Mouse (Mus musculus) spleen, postnatal 36 days (tissue): ENCODE data around the gene Htr3b.

Experiments
- DNase-seq, 2 experiments: peaks; one replicate each; pipeline ENCODE4 v3.0.0; 2022; ENCODE audit warnings: low spot score in 2 of 2, mixed read lengths in 1 of 2

Gene Htr3b

DNA sequence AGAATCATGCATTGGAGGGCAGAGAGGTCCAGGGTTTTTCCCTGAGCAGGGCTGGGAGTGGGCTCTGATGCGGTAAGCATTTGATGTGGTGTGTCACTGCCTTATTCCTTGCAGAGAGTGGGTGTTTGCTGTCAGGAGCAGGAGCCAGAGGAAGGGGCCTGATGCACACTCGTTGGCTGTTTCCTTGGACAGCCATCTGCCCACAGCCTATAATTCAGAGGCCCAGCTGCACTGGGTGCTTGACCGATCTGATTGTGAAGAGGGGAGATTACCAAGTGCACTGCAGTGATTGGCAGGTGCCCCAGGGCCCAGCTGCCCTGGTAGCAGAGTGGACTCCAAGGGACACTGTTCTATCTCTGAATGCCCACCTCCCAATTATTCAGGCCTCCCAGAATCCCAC, 36.0 kb downstream of the Htr3b start:
- DNase-seq, result no peak

GRCm38 (mm10) chr9:48916011-48916788, 48.6 kb downstream of the Htr3b start:
- DNase-seq, result no peak

DNA sequence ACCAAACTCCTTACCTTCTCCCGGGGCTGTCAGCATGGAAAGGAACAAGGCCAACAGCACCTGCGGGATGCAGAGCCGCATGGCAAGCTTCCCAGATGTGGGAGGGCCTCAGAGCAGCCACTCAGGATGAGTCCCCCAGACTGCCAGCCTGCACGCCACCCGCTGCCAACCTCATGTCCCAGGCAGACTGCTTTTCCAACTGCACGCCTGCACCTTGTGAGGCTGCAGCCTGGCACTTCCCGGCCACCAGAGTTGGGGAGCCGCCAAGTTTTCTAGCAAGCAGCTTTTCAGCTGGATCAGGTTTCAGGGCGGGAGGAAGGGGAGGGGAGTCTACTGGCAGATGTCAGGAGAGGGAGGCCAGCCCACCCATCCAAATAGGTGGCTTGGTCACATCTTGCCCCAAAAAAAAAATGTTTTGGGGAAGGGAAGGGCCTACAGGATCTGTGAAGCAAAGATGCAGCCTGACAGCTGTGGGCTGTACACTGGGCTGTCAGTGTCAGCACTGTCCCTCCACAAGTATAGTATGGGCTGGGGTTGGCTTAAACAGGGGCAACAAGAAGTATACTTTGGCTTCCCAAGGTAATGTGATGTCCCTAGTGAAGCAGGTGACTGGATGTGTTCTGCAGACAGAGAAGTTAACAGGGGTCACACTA, 53.8 kb downstream of the Htr3b start, which contains the start of gene Htr3a:
Gene Htr3a, minus strand, starts transcription at position 215 of the 653 bp plus-strand sequence.
- no peak for DNase-seq

DNA sequence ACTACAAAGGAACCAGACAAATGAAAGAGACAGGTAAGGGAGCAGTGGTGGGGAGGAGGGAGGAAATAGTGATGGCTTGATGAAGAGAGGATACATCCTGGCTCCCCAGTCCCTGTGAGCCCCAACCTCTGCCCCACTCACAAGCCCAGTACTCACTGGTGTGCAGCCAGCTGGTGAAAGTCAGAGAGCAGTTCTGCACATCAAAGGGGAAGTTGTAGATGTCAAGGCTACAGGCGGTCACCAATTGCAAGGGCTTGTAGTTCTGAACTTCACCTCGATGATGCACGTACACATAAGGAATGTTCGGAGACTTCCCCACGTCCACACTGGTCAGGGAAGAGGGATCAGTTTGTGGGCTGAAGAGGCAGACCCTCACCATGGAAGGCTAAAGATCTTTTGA, 60.4 kb downstream of the Htr3b start:
- DNase-seq, result no peak

DNA sequence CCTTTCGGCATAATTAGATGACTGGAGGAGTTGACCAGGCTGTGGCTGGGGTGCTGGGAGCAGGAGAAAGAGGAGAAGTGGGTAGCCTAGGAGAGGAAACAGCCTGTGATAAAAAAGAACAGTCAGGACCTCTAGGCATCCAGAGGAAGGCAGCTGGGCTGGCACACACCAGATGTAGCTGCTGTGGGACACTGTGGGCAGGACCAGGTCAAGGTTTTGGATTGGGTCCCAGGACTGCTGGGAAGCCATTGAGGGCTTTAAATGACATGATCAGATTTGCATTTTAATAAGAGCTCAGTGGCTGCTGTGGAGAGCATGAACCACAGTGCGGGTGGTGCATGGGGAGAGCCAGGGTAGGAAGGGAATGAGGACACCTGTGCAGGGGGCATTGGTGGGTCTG, 61.0 kb downstream of the Htr3b start:
- DNase-seq, result no peak

DNA sequence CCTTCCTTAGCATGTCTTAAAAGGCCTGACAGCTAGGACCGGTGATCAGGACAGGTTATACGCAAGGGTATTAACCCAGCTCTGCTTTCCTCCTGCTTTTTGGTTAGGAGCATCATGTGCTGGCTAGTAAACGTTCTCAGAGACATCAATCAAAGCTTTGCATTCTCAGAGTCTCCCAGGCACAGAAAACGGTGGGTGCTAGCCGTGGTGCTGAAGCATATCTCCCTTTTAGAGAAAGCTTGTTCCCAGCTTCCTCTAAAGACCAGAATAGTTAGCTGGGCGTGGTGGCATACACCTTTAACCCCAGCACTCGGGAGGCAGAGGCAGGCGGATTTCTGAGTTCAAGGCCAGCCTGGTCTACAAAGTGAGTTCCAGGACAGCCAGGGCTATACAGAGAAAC, 66.2 kb downstream of the Htr3b start:
- DNase-seq, result no peak

- DNase-seq, result no peak
These were observed 68.8 kb downstream of the Htr3b start for GRCm38 (mm10) chr9:48895819-48896536.

- no peak for DNase-seq
These were observed 70.0 kb downstream of the Htr3b start for GRCm38 (mm10) chr9:48894755-48895154.

- peak; percentile 6 to 9 for DNase-seq
These were observed 70.8 kb downstream of the Htr3b start for GRCm38 (mm10) chr9:48893986-48894385.

- no peak for DNase-seq
These were observed 75.7 kb downstream of the Htr3b start for GRCm38 (mm10) chr9:48889093-48889492.
